Mouse (Mus musculus): ENCODE results near the gene Prkg1. TPM values are rescaled to one million over a fixed set of nuclear protein-coding genes. Genes with fewer than 3 reads are reported as not detected.

The Prkg1 gene
- polyA plus RNA-seq, 1 experiment from 2014 or later, result 2.2 TPM

GRCm38 (mm10) chr19:31337163-31337862 lies 427.5 kb downstream of the Prkg1 start:
- Histone ChIP-seq H3K9ac (ENCODE audit: low read depth, low read length) (no peak overlapping the region), H3K4me1 (replicated peaks; ENCODE audit: control insufficient read depth, insufficient read depth, low read length) (0 out of 2 replicates have a peak, but pooled peaks cover 3% of the 10 kb centered on the region), H3K27ac (ENCODE audit: low read depth, low read length) (no peak overlapping the region), H3K36me3 (ENCODE audit: control insufficient read depth, insufficient read depth, low read length) (no peaks in the 10 kb centered on the region), H3K4me3 (ENCODE audit: low read depth, low read length) (no peak overlapping the region), H3K27me3 (replicated peaks; ENCODE audit: control insufficient read depth, insufficient read depth, low read length) (no peaks in the 10 kb centered on the region), H3K4me2 (peak overlapping the region; percentile 46), H3K9me3 (ENCODE audit: control insufficient read depth, low read length) (no peaks in the 10 kb centered on the region)
- 48% methylated on average over 8 of the region's 9 CpGs for WGBS
- no peak for DNase-seq (ENCODE audit: low spot score)
- peak; percentile 72 for ATAC-seq (replicated peaks; ENCODE audit: low FRiP score)

DNA sequence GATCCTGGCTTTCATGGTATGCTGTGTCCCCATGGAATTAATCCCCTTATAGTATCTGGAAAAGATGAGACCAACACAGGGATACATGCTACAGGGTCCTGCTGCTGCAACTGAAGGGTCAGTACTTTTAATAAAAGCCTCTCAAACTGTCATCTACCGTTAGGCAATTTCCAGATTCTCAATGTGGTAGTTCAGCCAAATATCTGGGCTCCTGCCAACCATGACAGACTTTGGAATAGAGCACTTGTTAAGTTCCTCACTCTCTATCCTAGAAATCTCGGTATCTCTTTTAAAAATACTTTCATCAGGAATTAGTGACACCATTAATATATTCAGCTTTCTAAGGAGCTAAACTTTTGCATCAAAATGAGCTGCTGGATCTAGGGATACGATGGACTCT lies 428.5 kb downstream of the Prkg1 start:
- 79% methylated on average over 3 of the region's 3 CpGs for WGBS
- Histone ChIP-seq H3K9ac (ENCODE audit: low read depth, low read length) (no peak overlapping the region), H3K36me3 (ENCODE audit: control insufficient read depth, insufficient read depth, low read length) (no peaks in the 10 kb centered on the region), H3K4me2 (no peak overlapping the region), H3K4me1 (replicated peaks; ENCODE audit: control insufficient read depth, insufficient read depth, low read length) (0 out of 2 replicates have a peak, but pooled peaks cover 3% of the 10 kb centered on the region), H3K27me3 (replicated peaks; ENCODE audit: control insufficient read depth, insufficient read depth, low read length) (no peaks in the 10 kb centered on the region), H3K4me3 (ENCODE audit: low read depth, low read length) (no peak overlapping the region), H3K27ac (ENCODE audit: low read depth, low read length) (no peak overlapping the region), H3K9me3 (ENCODE audit: control insufficient read depth, low read length) (no peaks in the 10 kb centered on the region)
- no peak for DNase-seq (ENCODE audit: low spot score)
- ATAC-seq (replicated peaks; ENCODE audit: low FRiP score), result no peak

GRCm38 (mm10) chr19:31329893-31330292 lies 434.9 kb downstream of the Prkg1 start:
- 54% methylated on average over 5 of the region's 5 CpGs for WGBS
- H3K36me3 ChIP-seq (ENCODE audit: control insufficient read depth, insufficient read depth, low read length), result no peaks in the 10 kb centered on the region
- no peak for DNase-seq (ENCODE audit: low spot score)
- H3K27ac ChIP-seq (ENCODE audit: low read depth, low read length), result no peak overlapping the region
- no peaks in the 10 kb centered on the region for H3K9me3 ChIP-seq (ENCODE audit: control insufficient read depth, low read length)
- no peak overlapping the region for H3K4me3 ChIP-seq (ENCODE audit: low read depth, low read length)
- H3K4me2 ChIP-seq, result no peak overlapping the region
- no peaks in the 10 kb centered on the region for H3K4me1 ChIP-seq (replicated peaks; ENCODE audit: control insufficient read depth, insufficient read depth, low read length)
- no peak overlapping the region for H3K9ac ChIP-seq (ENCODE audit: low read depth, low read length)
- ATAC-seq (replicated peaks; ENCODE audit: low FRiP score), result no peak
- H3K27me3 ChIP-seq (replicated peaks; ENCODE audit: control insufficient read depth, insufficient read depth, low read length), result no peaks in the 10 kb centered on the region

GRCm38 (mm10) chr19:31304760-31305159 lies 460.1 kb downstream of the Prkg1 start:
- H3K4me3 ChIP-seq (ENCODE audit: low read depth, low read length), result no peak overlapping the region
- H3K27ac ChIP-seq (ENCODE audit: low read depth, low read length), result no peak overlapping the region
- H3K9ac ChIP-seq (ENCODE audit: low read depth, low read length), result no peak overlapping the region
- no peak for ATAC-seq (replicated peaks; ENCODE audit: low FRiP score)
- no peaks in the 10 kb centered on the region for H3K27me3 ChIP-seq (replicated peaks; ENCODE audit: control insufficient read depth, insufficient read depth, low read length)
- no peaks in the 10 kb centered on the region for H3K4me1 ChIP-seq (replicated peaks; ENCODE audit: control insufficient read depth, insufficient read depth, low read length)
- no peaks in the 10 kb centered on the region for H3K36me3 ChIP-seq (ENCODE audit: control insufficient read depth, insufficient read depth, low read length)
- no peak overlapping the region for H3K4me2 ChIP-seq
- WGBS, result 75% methylated on average over 3 of the region's 3 CpGs
- H3K9me3 ChIP-seq (ENCODE audit: control insufficient read depth, low read length), result no peaks in the 10 kb centered on the region
- no peak for DNase-seq (ENCODE audit: low spot score)

- no peaks in the 10 kb centered on the region for H3K9me3 ChIP-seq (ENCODE audit: control insufficient read depth, low read length)
- 80% methylated on average over 2 of the region's 2 CpGs for WGBS
- DNase-seq (ENCODE audit: low spot score), result no peak
These were observed 473.6 kb downstream of the Prkg1 start for GRCm38 (mm10) chr19:31291231-31291630.

GRCm38 (mm10) chr19:31284581-31284980 lies 480.3 kb downstream of the Prkg1 start:
- WGBS, result 61% methylated on average over 3 of the region's 3 CpGs
- Histone ChIP-seq H3K9me3 (ENCODE audit: control insufficient read depth, low read length) (no peaks in the 10 kb centered on the region), H3K27me3 (replicated peaks; ENCODE audit: control insufficient read depth, insufficient read depth, low read length) (no peaks in the 10 kb centered on the region), H3K4me2 (no peak overlapping the region), H3K4me1 (replicated peaks; ENCODE audit: control insufficient read depth, insufficient read depth, low read length) (no peaks in the 10 kb centered on the region), H3K36me3 (ENCODE audit: control insufficient read depth, insufficient read depth, low read length) (no peaks in the 10 kb centered on the region), H3K9ac (ENCODE audit: low read depth, low read length) (no peak overlapping the region), H3K4me3 (ENCODE audit: low read depth, low read length) (no peak overlapping the region), H3K27ac (ENCODE audit: low read depth, low read length) (no peak overlapping the region)
- no peak for DNase-seq (ENCODE audit: low spot score)
- ATAC-seq (replicated peaks; ENCODE audit: low FRiP score), result no peak

More at GRCm38 (mm10) chr19:31291231-31291630, 473.6 kb downstream of the Prkg1 start:
- Histone ChIP-seq H3K27me3 (replicated peaks; ENCODE audit: control insufficient read depth, insufficient read depth, low read length) (no peaks in the 10 kb centered on the region), H3K4me3 (ENCODE audit: low read depth, low read length) (no peak overlapping the region), H3K4me2 (no peak overlapping the region), H3K36me3 (ENCODE audit: control insufficient read depth, insufficient read depth, low read length) (no peaks in the 10 kb centered on the region), H3K27ac (ENCODE audit: low read depth, low read length) (no peak overlapping the region), H3K9ac (ENCODE audit: low read depth, low read length) (no peak overlapping the region), H3K4me1 (replicated peaks; ENCODE audit: control insufficient read depth, insufficient read depth, low read length) (no peaks in the 10 kb centered on the region)
- ATAC-seq (replicated peaks; ENCODE audit: low FRiP score), result no peak

GRCm38 (mm10) chr19:31284126-31284525 lies 480.7 kb downstream of the Prkg1 start:
- DNase-seq (ENCODE audit: low spot score) (no peak), ATAC-seq (replicated peaks; ENCODE audit: low FRiP score) (no peak)
- Histone ChIP-seq H3K27me3 (replicated peaks; ENCODE audit: control insufficient read depth, insufficient read depth, low read length) (no peaks in the 10 kb centered on the region), H3K36me3 (ENCODE audit: control insufficient read depth, insufficient read depth, low read length) (no peaks in the 10 kb centered on the region), H3K4me3 (ENCODE audit: low read depth, low read length) (no peak overlapping the region), H3K27ac (ENCODE audit: low read depth, low read length) (no peak overlapping the region), H3K4me2 (no peak overlapping the region), H3K9ac (ENCODE audit: low read depth, low read length) (no peak overlapping the region), H3K9me3 (ENCODE audit: control insufficient read depth, low read length) (no peaks in the 10 kb centered on the region), H3K4me1 (replicated peaks; ENCODE audit: control insufficient read depth, insufficient read depth, low read length) (no peaks in the 10 kb centered on the region)
- 90% methylated on average over 7 of the region's 7 CpGs for WGBS

- no peak for DNase-seq (ENCODE audit: low spot score)
- Histone ChIP-seq H3K4me3 (ENCODE audit: low read depth, low read length) (no peak overlapping the region), H3K36me3 (ENCODE audit: control insufficient read depth, insufficient read depth, low read length) (no peaks in the 10 kb centered on the region), H3K27ac (ENCODE audit: low read depth, low read length) (no peak overlapping the region), H3K9me3 (ENCODE audit: control insufficient read depth, low read length) (no peaks in the 10 kb centered on the region), H3K9ac (ENCODE audit: low read depth, low read length) (no peak overlapping the region), H3K4me1 (replicated peaks; ENCODE audit: control insufficient read depth, insufficient read depth, low read length) (no peaks in the 10 kb centered on the region), H3K27me3 (replicated peaks; ENCODE audit: control insufficient read depth, insufficient read depth, low read length) (no peaks in the 10 kb centered on the region), H3K4me2 (no peak overlapping the region)
- no peak for ATAC-seq (replicated peaks; ENCODE audit: low FRiP score)
- WGBS, result 75% methylated on average over 2 of the region's 2 CpGs
These were observed 481.2 kb downstream of the Prkg1 start for GRCm38 (mm10) chr19:31283617-31284016.

- H3K27me3 ChIP-seq (replicated peaks; ENCODE audit: control insufficient read depth, insufficient read depth, low read length), result no peaks in the 10 kb centered on the region
- H3K36me3 ChIP-seq (ENCODE audit: control insufficient read depth, insufficient read depth, low read length), result no peaks in the 10 kb centered on the region
- no peak overlapping the region for H3K4me2 ChIP-seq
- no peaks in the 10 kb centered on the region for H3K4me1 ChIP-seq (replicated peaks; ENCODE audit: control insufficient read depth, insufficient read depth, low read length)
- DNase-seq (ENCODE audit: low spot score), result no peak
- WGBS, result 75% methylated on average over 7 of the region's 7 CpGs
- H3K27ac ChIP-seq (ENCODE audit: low read depth, low read length), result no peak overlapping the region
- no peak overlapping the region for H3K9ac ChIP-seq (ENCODE audit: low read depth, low read length)
- H3K9me3 ChIP-seq (ENCODE audit: control insufficient read depth, low read length), result no peaks in the 10 kb centered on the region
- H3K4me3 ChIP-seq (ENCODE audit: low read depth, low read length), result no peak overlapping the region
- no peak for ATAC-seq (replicated peaks; ENCODE audit: low FRiP score)
These were observed 484.9 kb downstream of the Prkg1 start for GRCm38 (mm10) chr19:31279797-31280486.

Data from liver, embryonic 11.5 days (tissue).